Mouse (Mus musculus) embryo, embryonic 11.5 days (tissue): ENCODE results near the gene Kalrn.

Source experiments
- DNase-seq: peaks from one replicate; pipeline ENCODE4 v3.0.0-alpha.2; 2012; ENCODE audit warnings: low read depth, low spot score

Gene Kalrn

GRCm38 (mm10) chr16:34078732-34079131 is 494.6 kb downstream of the Kalrn start:
- DNase-seq, result no peak

GRCm38 (mm10) chr16:34076101-34076500 is 497.2 kb downstream of the Kalrn start:
- no peak for DNase-seq

- DNase-seq, result no peak
Measured at GRCm38 (mm10) chr16:34073930-34074329, 499.4 kb downstream of the Kalrn start.

- DNase-seq, result no peak
Measured at GRCm38 (mm10) chr16:34072136-34072535, 501.2 kb downstream of the Kalrn start.

GRCm38 (mm10) chr16:34071223-34071825 is 502.0 kb downstream of the Kalrn start:
- DNase-seq, result no peak

GRCm38 (mm10) chr16:34069481-34069880 is 503.9 kb downstream of the Kalrn start:
- no peak for DNase-seq

GRCm38 (mm10) chr16:34066922-34067321 is 506.4 kb downstream of the Kalrn start:
- DNase-seq, result no peak

- no peak for DNase-seq
Measured at GRCm38 (mm10) chr16:34066376-34066775, 507.0 kb downstream of the Kalrn start.

- no peak for DNase-seq
Measured at GRCm38 (mm10) chr16:34063313-34063712, 510.0 kb downstream of the Kalrn start.

- no peak for DNase-seq
Measured at GRCm38 (mm10) chr16:34061661-34062060, 511.7 kb downstream of the Kalrn start.

GRCm38 (mm10) chr16:34058611-34059010 is 514.7 kb downstream of the Kalrn start:
- DNase-seq, result no peak

GRCm38 (mm10) chr16:34057464-34057863 is 515.9 kb downstream of the Kalrn start:
- DNase-seq, result no peak

- no peak for DNase-seq
Measured at GRCm38 (mm10) chr16:34056418-34057111, 516.8 kb downstream of the Kalrn start.

- no peak for DNase-seq
Measured at GRCm38 (mm10) chr16:34050090-34050489, 523.2 kb downstream of the Kalrn start.

- DNase-seq, result no peak
Measured at GRCm38 (mm10) chr16:34049361-34049760, 524.0 kb downstream of the Kalrn start.

GRCm38 (mm10) chr16:34048232-34048631 is 525.1 kb downstream of the Kalrn start:
- no peak for DNase-seq

- no peak for DNase-seq
Measured at GRCm38 (mm10) chr16:34047543-34047942, 525.8 kb downstream of the Kalrn start.

- DNase-seq, result no peak
Measured at GRCm38 (mm10) chr16:34047006-34047360, 526.3 kb downstream of the Kalrn start.

- no peak for DNase-seq
Measured at GRCm38 (mm10) chr16:34046268-34047005, 526.9 kb downstream of the Kalrn start.

- DNase-seq, result no peak
Measured at GRCm38 (mm10) chr16:34044539-34044938, 528.8 kb downstream of the Kalrn start.

GRCm38 (mm10) chr16:34043048-34043795 is 530.1 kb downstream of the Kalrn start:
- no peak for DNase-seq

GRCm38 (mm10) chr16:34042586-34042985 is 530.7 kb downstream of the Kalrn start:
- DNase-seq, result no peak
